Mouse (Mus musculus) cerebellum, adult 2 months (tissue): Measurements from ENCODE around the gene Smarcc1.

ENCODE experiments used
- CTCF ChIP-seq: fragments of 200-500 bp; IDR thresholded peaks from 2 replicates; pipeline ENCODE4 v1.5.1; 2011; ENCODE audit warnings: low read depth, mild to moderate bottlenecking, control low read depth, low read length, moderate library complexity, borderline replicate concordance; ENCODE audit not compliant: insufficient read depth
- POLR2A ChIP-seq: fragments of 200-500 bp; IDR thresholded peaks from 2 replicates; pipeline ENCODE4 v1.6.1; 2011; ENCODE audit warnings: low read length, control low read depth, borderline replicate concordance; ENCODE audit not compliant: insufficient read depth

- TF ChIP-seq CTCF (no peak), POLR2A (no peak)
Measured at GRCm38 (mm10) chr9:110234962-110235361, 117.5 kb downstream of the Smarcc1 start.
